Mouse (Mus musculus) C2C12 (cell line): ENCODE measurements around the gene Gm21149.
"Not testable (repeated sequence)": the region's sequence is repeated elsewhere in the genome, so short reads cannot be mapped to it uniquely, and the experiment has no call there.

Experiments
- CTCF ChIP-seq: IDR thresholded peaks from one replicate; pipeline ENCODE4 v1.5.1; 2011; ENCODE audit not compliant: control insufficient read depth, insufficient read depth, insufficient read length
- MAX ChIP-seq: IDR thresholded peaks from one replicate; pipeline ENCODE4 v1.6.1; 2011; ENCODE audit warnings: mild to moderate bottlenecking, control low read depth
- MYOG ChIP-seq: IDR thresholded peaks from one replicate; pipeline ENCODE4 v1.6.1; 2011; ENCODE audit not compliant: control insufficient read depth, insufficient read length; ENCODE audit errors: extremely low read depth
- USF1 ChIP-seq: IDR thresholded peaks from one replicate; pipeline ENCODE4 v1.6.1; 2011; ENCODE audit warnings: low read depth, mild to moderate bottlenecking, control low read depth, moderate library complexity

DNA sequence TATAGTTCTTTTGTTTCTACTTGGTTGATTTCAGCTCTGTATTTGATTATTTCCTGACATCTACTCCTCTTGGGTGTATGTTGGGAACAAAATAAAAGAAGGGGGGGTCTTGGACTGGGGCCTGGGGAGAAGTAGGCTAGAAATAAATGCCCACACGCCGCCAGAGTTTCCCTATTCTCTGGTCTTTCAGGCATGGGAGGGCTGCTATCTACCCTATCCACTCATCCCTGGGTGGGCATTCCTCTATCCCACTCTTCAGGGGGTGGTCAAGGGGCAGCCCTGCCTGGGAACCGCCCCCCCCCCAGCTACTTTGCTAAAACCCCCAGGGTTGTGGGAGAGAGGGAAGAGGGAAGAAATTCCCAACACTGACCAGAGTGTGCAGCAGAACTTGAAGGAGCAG is 35.9 kb upstream of the Gm21149 start:
- TF ChIP-seq CTCF, MYOG, USF1, MAX: not testable (repeated sequence)
